7 mouse cellular contexts compared by ENCODE assay signal in genomic region chr10:96934661-96935060, GRCm38 (mm10).
A peak's percentile ranks its signal among the peaks of the same experiment; 100 is the strongest.
DNase-seq lines count a peak whose midpoint lies in the region; ATAC-seq and TF ChIP-seq lines count a peak whose summit lies in the region.

No protein-coding gene starts in this region.

- TF ChIP-seq CTCF in lung, embryonic 14.5 days (IDR thresholded peaks at IDR 0.05; ENCODE audit: low read depth): peak; percentile 81

- H3K27ac ChIP-seq in lung, embryonic 14.5 days (ENCODE audit: low read depth): no peak overlapping the region

- no peak overlapping the region for H3K4me2 ChIP-seq in lung, embryonic 14.5 days

- ATAC-seq in cerebellum, adult (ENCODE audit: insufficient number of reproducible peaks, low FRiP score, low TSS enrichment): peak; percentile 82
- no peak for ATAC-seq in lung, embryonic 14.5 days (ENCODE audit: insufficient read depth)

- no peaks in the 10 kb centered on the region for H3K9me3 ChIP-seq in lung, embryonic 14.5 days (ENCODE audit: low read depth, low read length)

- H3K9ac ChIP-seq in lung, embryonic 14.5 days: no peak overlapping the region

- H3K4me1 ChIP-seq in lung, embryonic 14.5 days (ENCODE audit: insufficient read depth): no peaks in the 10 kb centered on the region

- no peak overlapping the region for H3K4me3 ChIP-seq in lung, embryonic 14.5 days (ENCODE audit: low read depth, low read length)

- WGBS in lung, embryonic 14.5 days: 63% methylated on average over 4 of the region's 4 CpGs

- DNase-seq in 3T3-L1 (ENCODE audit: low read depth, low spot score): peak; percentile 70
- peak; percentile 43 to 54 for DNase-seq in B cell, adult 2 months
- peak; percentile 27 for DNase-seq in forelimb bud, embryonic 11.5 days (ENCODE audit: low read depth, low spot score)
- DNase-seq in kidney, adult 8-10 months: peak; percentile 23 to 74
- peak; percentile 78 for DNase-seq in lung, embryonic 14.5 days
- peak; percentile 41 for DNase-seq in right cerebral cortex, postnatal 4 days

- H3K36me3 ChIP-seq in lung, embryonic 14.5 days (ENCODE audit: insufficient read depth): no peaks in the 10 kb centered on the region

- no peaks in the 10 kb centered on the region for H3K27me3 ChIP-seq in lung, embryonic 14.5 days (ENCODE audit: insufficient read depth, low read length)

Comparison
In these comparisons a context has a peak if more than half of its experiments do, and no peak if none do; other contexts are left out.
1. DNase-seq: peak in every context shown above with its lines; median percentile 78 in lung, embryonic 14.5 days; 70 in 3T3-L1; 48 in B cell, adult 2 months; 48 in kidney, adult 8-10 months; 41 in right cerebral cortex, postnatal 4 days; 27 in forelimb bud, embryonic 11.5 days.